16 mouse cellular contexts compared by ENCODE assay signal in the genomic region with DNA sequence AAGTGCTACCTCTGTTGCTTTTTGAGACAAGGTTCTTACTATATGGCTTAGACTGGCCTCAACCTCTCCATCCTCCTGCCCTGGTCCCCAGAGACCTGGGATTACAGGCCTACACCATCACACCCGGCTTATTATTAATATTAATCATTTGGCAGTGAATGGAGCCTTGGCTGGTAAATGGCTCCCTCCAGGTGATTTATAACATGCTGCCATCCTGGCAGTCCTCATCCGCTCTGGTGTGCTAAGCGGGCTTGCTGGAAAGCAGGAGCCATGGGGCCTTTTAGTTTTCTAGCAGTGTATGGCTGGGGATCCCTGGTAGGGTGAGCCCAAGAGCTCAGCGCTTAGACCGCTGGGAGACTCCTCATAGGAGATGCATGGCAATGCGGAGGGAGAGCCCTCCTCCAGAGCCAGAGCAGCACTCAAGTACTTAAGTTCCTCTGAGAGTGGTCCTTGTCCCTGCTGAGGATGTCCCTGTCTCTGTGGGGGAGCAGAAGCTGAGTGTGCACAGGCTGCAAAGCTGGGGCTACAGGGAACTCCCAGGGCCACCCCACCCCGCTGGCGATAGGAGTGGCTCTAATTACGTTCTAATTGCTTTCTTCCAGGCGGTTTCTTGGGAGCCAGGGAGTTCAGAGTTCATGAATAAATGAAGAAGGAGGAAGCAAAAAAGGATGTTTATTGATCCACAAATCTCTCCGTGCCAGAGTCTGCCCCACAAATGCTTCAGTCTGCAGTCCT. TPM values are rescaled to one million over a fixed set of nuclear protein-coding genes. Genes with fewer than 3 reads are reported as not detected.
DNase-seq lines count a peak whose midpoint lies in the region; ATAC-seq and TF ChIP-seq lines count a peak whose summit lies in the region.
"Had no signal": no experiment of that assay in that cellular context is flagged by ENCODE, and none has a peak within 500 bp of the region (broad histone marks: within the 10 kb centered on the region; RNA-seq: fewer than 3 reads in every experiment).

No protein-coding gene starts in this region.

- no peak overlapping the region for H3K4me2 ChIP-seq in liver, embryonic 12.5 days
- no peak overlapping the region for H3K4me2 ChIP-seq in hindbrain, embryonic 12.5 days (replicated peaks)
- H3K4me2 ChIP-seq in limb, embryonic 12.5 days, result no peak overlapping the region
- H3K4me2 ChIP-seq in stomach, embryonic 15.5 days, result no peak overlapping the region
- H3K4me2 ChIP-seq: kidney, embryonic 15.5 days had no signal

- H3K79me2 ChIP-seq in liver, adult 2 months (ENCODE audit: control insufficient read depth, insufficient read depth, low read length), result no peaks in the 10 kb centered on the region

- H3K9me3 ChIP-seq in liver, embryonic 12.5 days (replicated peaks), result no peaks in the 10 kb centered on the region
- H3K9me3 ChIP-seq in hindbrain, embryonic 12.5 days (replicated peaks), result no peaks in the 10 kb centered on the region
- no peaks in the 10 kb centered on the region for H3K9me3 ChIP-seq in limb, embryonic 12.5 days
- H3K9me3 ChIP-seq in stomach, embryonic 15.5 days, result no peaks in the 10 kb centered on the region
- H3K9me3 ChIP-seq: kidney, embryonic 15.5 days had no signal

- no peak for TF ChIP-seq POLR2A in liver, adult 2 months (IDR thresholded peaks at IDR 0.05; ENCODE audit: extremely low read depth, insufficient read depth, low read length)

- TF ChIP-seq CTCF in liver, adult 2 months (IDR thresholded peaks at IDR 0.05; ENCODE audit: low read depth, low read length), result no peak

- peak; percentile 26 for DNase-seq in liver, adult 2 months (ENCODE audit: extremely low read depth, low read depth, low spot score)
- no peak for DNase-seq in thymus, adult 18-20 months
- DNase-seq in kidney, adult 18-20 months, result no peak
- no peak for DNase-seq in heart, postnatal 14 days
- DNase-seq: gastrocnemius, adult 2 months; thymus, adult 2 months had no signal

- no peaks in the 10 kb centered on the region for H3K4me1 ChIP-seq in liver, adult 2 months (ENCODE audit: control insufficient read depth, insufficient read depth, low read length)
- H3K4me1 ChIP-seq in liver, embryonic 12.5 days, result no peaks in the 10 kb centered on the region
- H3K4me1 ChIP-seq in hindbrain, embryonic 12.5 days, result peaks cover 93% of the 10 kb centered on the region
- H3K4me1 ChIP-seq in limb, embryonic 12.5 days (replicated peaks), result peaks cover 37% of the 10 kb centered on the region
- no peaks in the 10 kb centered on the region for H3K4me1 ChIP-seq in stomach, embryonic 15.5 days

- no peaks in the 10 kb centered on the region for H3K27me3 ChIP-seq in liver, adult 2 months (ENCODE audit: control insufficient read depth, insufficient read depth, low read length)
- H3K27me3 ChIP-seq in liver, embryonic 12.5 days (replicated peaks), result peaks cover 6% of the 10 kb centered on the region; the same call in 1 of the 2 replicates
- H3K27me3 ChIP-seq in hindbrain, embryonic 12.5 days, result 0 out of 2 replicates have a peak, but pooled peaks cover 9% of the 10 kb centered on the region
- no peaks in the 10 kb centered on the region for H3K27me3 ChIP-seq in limb, embryonic 12.5 days
- no peaks in the 10 kb centered on the region for H3K27me3 ChIP-seq in stomach, embryonic 15.5 days (replicated peaks)
- H3K27me3 ChIP-seq: kidney, embryonic 15.5 days; Patski had no signal

- no peak overlapping the region for H3K27ac ChIP-seq in liver, adult 2 months (replicated peaks; ENCODE audit: insufficient read depth, low read depth, low read length)
- no peak overlapping the region for H3K27ac ChIP-seq in liver, embryonic 12.5 days
- H3K27ac ChIP-seq in hindbrain, embryonic 12.5 days, result peak overlapping the region; percentile 81
- H3K27ac ChIP-seq in limb, embryonic 12.5 days, result peak overlapping the region; percentile 41; the same call in 1 of the 2 replicates
- H3K27ac ChIP-seq in stomach, embryonic 15.5 days, result peak overlapping the region; percentile 33; the same call in 1 of the 2 replicates
- H3K27ac ChIP-seq: gastrocnemius, adult 2 months; kidney, embryonic 15.5 days; left cerebral cortex, adult 2 months; liver, embryonic 14.5 days; macrophage had no signal

- no peak overlapping the region for H3K4me3 ChIP-seq in liver, adult 2 months (ENCODE audit: insufficient read depth, low read depth, low read length)
- no peak overlapping the region for H3K4me3 ChIP-seq in liver, embryonic 12.5 days
- H3K4me3 ChIP-seq in hindbrain, embryonic 12.5 days, result no peak overlapping the region
- no peak overlapping the region for H3K4me3 ChIP-seq in limb, embryonic 12.5 days (replicated peaks)
- H3K4me3 ChIP-seq in stomach, embryonic 15.5 days (replicated peaks), result no peak overlapping the region
- H3K4me3 ChIP-seq: gastrocnemius, adult 2 months; kidney, embryonic 15.5 days; left cerebral cortex, adult 2 months had no signal

- WGBS in liver, adult 2 months, result 73% methylated on average over 11 of the region's 11 CpGs
- WGBS in liver, embryonic 12.5 days (ENCODE audit: insufficient replicate concordance), result 60% methylated on average over 11 of the region's 11 CpGs
- 43% methylated on average over 11 of the region's 11 CpGs for WGBS in hindbrain, embryonic 12.5 days
- WGBS in limb, embryonic 12.5 days, result 39% methylated on average over 11 of the region's 11 CpGs
- WGBS in stomach, embryonic 15.5 days, result 43% methylated on average over 11 of the region's 11 CpGs

- intact Hi-C loops in heart, postnatal 14 days (cut with DNase I), result no loop called here

- ATAC-seq in liver, embryonic 12.5 days, result no peak
- ATAC-seq in hindbrain, embryonic 12.5 days (ENCODE audit: low FRiP score), result peak; percentile 25; the same call in 1 of the 2 replicates
- ATAC-seq in limb, embryonic 12.5 days (ENCODE audit: insufficient number of reproducible peaks, insufficient read depth, low FRiP score, low TSS enrichment, low read depth), result no peak
- no peak for ATAC-seq in stomach, embryonic 15.5 days (ENCODE audit: insufficient read depth, low FRiP score, low read depth)
- ATAC-seq: Patski had no signal

- no peaks in the 10 kb centered on the region for H3K36me3 ChIP-seq in liver, adult 2 months (ENCODE audit: control insufficient read depth, insufficient read depth, low read length)
- no peaks in the 10 kb centered on the region for H3K36me3 ChIP-seq in liver, embryonic 12.5 days
- H3K36me3 ChIP-seq in hindbrain, embryonic 12.5 days, result peaks cover 8% of the 10 kb centered on the region
- H3K36me3 ChIP-seq in limb, embryonic 12.5 days, result peaks cover 12% of the 10 kb centered on the region
- H3K36me3 ChIP-seq in stomach, embryonic 15.5 days, result no peaks in the 10 kb centered on the region
- H3K36me3 ChIP-seq: kidney, embryonic 15.5 days had no signal

- H3K9ac ChIP-seq in liver, adult 2 months (ENCODE audit: low read depth, low read length), result no peak overlapping the region
- no peak overlapping the region for H3K9ac ChIP-seq in liver, embryonic 12.5 days
- 0 out of 2 replicates have a peak overlapping the region, but pooled peaks have one; percentile 35 for H3K9ac ChIP-seq in hindbrain, embryonic 12.5 days
- H3K9ac ChIP-seq in limb, embryonic 12.5 days (replicated peaks), result 0 out of 2 replicates have a peak overlapping the region, but pooled peaks have one; percentile 31
- no peak overlapping the region for H3K9ac ChIP-seq in stomach, embryonic 15.5 days
- H3K9ac ChIP-seq: kidney, embryonic 15.5 days; liver, embryonic 14.5 days had no signal

RNA-seq across cellular contexts. Expression of a gene that starts 13.2 kb away (rescaled TPM):
- 0.28 TPM in 1 of 2 replicates, not detected in the other for total RNA-seq in liver, adult 2 months (2014; rRNA removed)
- 0.22 and 0.51 TPM in 2 replicates for polyA plus RNA-seq in liver, adult 2 months (2012; rRNA removed)
- polyA plus RNA-seq in liver, embryonic 12.5 days (2016; fragmentation: Nextera tagmentation; extraction: Ambion mirVana), result 0.12 and 0.42 TPM in 2 replicates
- 13.9 and 16.2 TPM in 2 replicates for polyA plus RNA-seq in hindbrain, embryonic 12.5 days (2016; fragmentation: Nextera tagmentation; extraction: Ambion mirVana)
- 4.0 and 5.2 TPM in 2 replicates for polyA plus RNA-seq in limb, embryonic 12.5 days (2016; fragmentation: Nextera tagmentation; extraction: Ambion mirVana)
- polyA plus RNA-seq in stomach, embryonic 15.5 days (2015; fragmentation: Nextera tagmentation; extraction: Ambion mirVana), result 1.2 TPM in 2 replicates
- 1 to 10 TPM; 3.7 to 5.8 TPM for total RNA-seq in heart, postnatal 14 days (2021)
- total RNA-seq: neutrophil, adult 5-6 weeks had no signal

Comparison
In these comparisons a context has a peak if more than half of its experiments do, and no peak if none do; other contexts are left out.
1. H3K27ac ChIP-seq: peak in hindbrain, embryonic 12.5 days (single experiment), limb, embryonic 12.5 days (single experiment) and stomach, embryonic 15.5 days (single experiment); none in liver, adult 2 months (single experiment) and liver, embryonic 12.5 days (single experiment).
2. H3K9ac ChIP-seq: peak in hindbrain, embryonic 12.5 days (single experiment) and limb, embryonic 12.5 days (single experiment); none in liver, adult 2 months (single experiment), liver, embryonic 12.5 days (single experiment) and stomach, embryonic 15.5 days (single experiment).